Mouse (Mus musculus) G1E (cell line): Measurements from ENCODE around the gene Mcu. TPM values are rescaled to one million over a fixed set of nuclear protein-coding genes. Genes with fewer than 3 reads are reported as not detected.

Experiments used
- ATAC-seq: 2 replicates; pipeline ENCODE4 v1.8.0; 2016; ENCODE audit warnings: mild to moderate bottlenecking; ENCODE audit not compliant: insufficient number of reproducible peaks, poor library complexity, low FRiP score, severe bottlenecking; ENCODE audit errors: extremely low read depth
- DNase-seq: peaks from one replicate; pipeline ENCODE4 v3.0.0; 2012; ENCODE audit warnings: low spot score
- H3K27me3 ChIP-seq: 2 replicates; pipeline ENCODE4 v1.6.1; 2012; ENCODE audit warnings: mild to moderate bottlenecking, low read length, inconsistent platforms; ENCODE audit not compliant: insufficient read depth
- H3K36me3 ChIP-seq: replicated peaks from 2 replicates; pipeline ENCODE3; 2012; ENCODE audit warnings: mild to moderate bottlenecking, inconsistent platforms
- H3K4me1 ChIP-seq: 2 replicates; pipeline ENCODE4 v1.6.1; 2012; ENCODE audit warnings: low read depth, low read length, inconsistent platforms, mixed read lengths; ENCODE audit not compliant: insufficient read depth
- H3K4me3 ChIP-seq: 2 replicates; pipeline ENCODE4 v1.5.1; 2012; ENCODE audit warnings: low read depth, mild to moderate bottlenecking, inconsistent platforms, low read length, moderate library complexity, mixed read lengths
- H3K9me3 ChIP-seq: replicated peaks from 2 replicates; pipeline ENCODE4 v1.6.1; 2012; ENCODE audit warnings: inconsistent platforms
- CTCF ChIP-seq: IDR thresholded peaks from 2 replicates; pipeline ENCODE4 v1.5.1; 2012; ENCODE audit warnings: low read depth, low read length, inconsistent platforms, mixed read lengths
- GATA1 ChIP-seq: IDR thresholded peaks from 2 replicates; pipeline ENCODE4 v1.6.1; 2012; ENCODE audit warnings: borderline replicate concordance, low read length, inconsistent platforms, mixed read lengths
- GATA2 ChIP-seq: IDR thresholded peaks from 2 replicates; pipeline ENCODE4 v1.6.1; 2012; ENCODE audit warnings: low read depth, low read length, inconsistent platforms, borderline replicate concordance
- POLR2AphosphoS5 ChIP-seq: IDR thresholded peaks from 2 replicates; pipeline ENCODE4 v1.6.1; 2012; ENCODE audit warnings: low read depth, low read length, inconsistent platforms; ENCODE audit not compliant: insufficient replicate concordance
- TAL1 ChIP-seq: conservative IDR thresholded peaks from 2 replicates; pipeline ENCODE4 v1.6.1; 2012; ENCODE audit warnings: low read depth, low read length, inconsistent platforms, mixed read lengths
- polyA plus RNA-seq: library from polyadenylated mRNA; stranded (reverse); fragments of >175 nt; gene quantifications from 2 replicates; pipeline ENCODE4 v1.2.3, GENCODE M21; 2012
- total RNA-seq, 2 experiments: library from RNA; stranded (forward) in 1 of 2; stranded (reverse) in 1 of 2; fragments of 200-1000 nt in 1 of 2; fragments of >200 nt in 1 of 2; fragmentation: Nextera tagmentation in 1 of 2; gene quantifications; 2 replicates each; pipeline ENCODE4 v1.2.3; 2014 to 2017

Mcu gene
- total and polyA plus RNA-seq, 3 experiments = 5.1 to 25.6 (median 22.5) TPM

GRCm38 (mm10) chr10:59568665-59569480 is 47.6 kb downstream of the Mcu start:
- no peak for TF ChIP-seq TAL1
- H3K27me3 ChIP-seq = no peaks in the 10 kb centered on the region
- H3K4me3 ChIP-seq = no peak overlapping the region
- ATAC-seq = no peak
- peaks cover 17% of the 10 kb centered on the region for H3K36me3 ChIP-seq
- no peak for DNase-seq
- peaks cover 4% of the 10 kb centered on the region; the same call in 1 of the 2 replicates for H3K9me3 ChIP-seq
- peaks cover 21% of the 10 kb centered on the region for H3K4me1 ChIP-seq

- H3K36me3 ChIP-seq = peaks cover 17% of the 10 kb centered on the region
- no peaks in the 10 kb centered on the region for H3K27me3 ChIP-seq
- no peaks in the 10 kb centered on the region for H3K9me3 ChIP-seq
- no peak overlapping the region for H3K4me3 ChIP-seq
- no peak for TF ChIP-seq GATA2
- no peak for TF ChIP-seq TAL1
- TF ChIP-seq POLR2AphosphoS5 = no peak
- no peak for TF ChIP-seq CTCF
- TF ChIP-seq GATA1 = no peak
- ATAC-seq = no peak
- DNase-seq = no peak
- peaks cover 19% of the 10 kb centered on the region for H3K4me1 ChIP-seq
These were observed 49.5 kb downstream of the Mcu start for GRCm38 (mm10) chr10:59566968-59567367.

GRCm38 (mm10) chr10:59565995-59566410 is 50.5 kb downstream of the Mcu start:
- no peaks in the 10 kb centered on the region for H3K27me3 ChIP-seq
- TF ChIP-seq TAL1 (no peak), POLR2AphosphoS5 (no peak), GATA1 (no peak), GATA2 (no peak), CTCF (no peak)
- peaks cover 17% of the 10 kb centered on the region for H3K36me3 ChIP-seq
- no peak for DNase-seq
- H3K4me3 ChIP-seq = no peak overlapping the region
- H3K4me1 ChIP-seq = peaks cover 11% of the 10 kb centered on the region
- H3K9me3 ChIP-seq = no peaks in the 10 kb centered on the region
- ATAC-seq = no peak

- Histone ChIP-seq H3K9me3 (no peaks in the 10 kb centered on the region), H3K36me3 (peaks cover 17% of the 10 kb centered on the region), H3K4me3 (no peak overlapping the region), H3K27me3 (no peaks in the 10 kb centered on the region), H3K4me1 (peaks cover 1% of the 10 kb centered on the region)
- DNase-seq (no peak), ATAC-seq (no peak)
- TF ChIP-seq GATA1 (no peak), TAL1 (no peak), POLR2AphosphoS5 (no peak), CTCF (no peak), GATA2 (no peak)
These were observed 51.9 kb downstream of the Mcu start for GRCm38 (mm10) chr10:59564551-59564950.

- no peak for DNase-seq
- H3K27me3 ChIP-seq = no peaks in the 10 kb centered on the region
- H3K4me1 ChIP-seq = no peaks in the 10 kb centered on the region; the same call in 1 of the 2 replicates
- no peak for ATAC-seq
- no peaks in the 10 kb centered on the region for H3K9me3 ChIP-seq
- no peak overlapping the region for H3K4me3 ChIP-seq
- no peak for TF ChIP-seq GATA2
- no peak for TF ChIP-seq POLR2AphosphoS5
- TF ChIP-seq TAL1 = no peak
- no peak for TF ChIP-seq GATA1
- TF ChIP-seq CTCF = no peak
- H3K36me3 ChIP-seq = peaks cover 13% of the 10 kb centered on the region
These were observed 54.0 kb downstream of the Mcu start for GRCm38 (mm10) chr10:59562511-59562910.

GRCm38 (mm10) chr10:59560126-59560525 is 56.4 kb downstream of the Mcu start:
- ATAC-seq = no peak
- H3K27me3 ChIP-seq = no peaks in the 10 kb centered on the region
- TF ChIP-seq TAL1 (no peak), CTCF (no peak), GATA2 (no peak), POLR2AphosphoS5 (no peak), GATA1 (no peak)
- H3K4me3 ChIP-seq = no peak overlapping the region
- H3K9me3 ChIP-seq = no peaks in the 10 kb centered on the region
- H3K36me3 ChIP-seq = peaks cover 4% of the 10 kb centered on the region
- no peaks in the 10 kb centered on the region; the same call in 1 of the 2 replicates for H3K4me1 ChIP-seq
- DNase-seq = no peak
